Mouse (Mus musculus): ENCODE data around the gene Rtn4r. TPM values are rescaled to one million over a fixed set of nuclear protein-coding genes. Genes with fewer than 3 reads are reported as not detected.

Rtn4r gene
- polyA plus RNA-seq, 1 experiment from 2014 or later: 29.7 TPM

- no peak for ATAC-seq
Observed at GRCm38 (mm10) chr16:18136015-18136414, 8.6 kb downstream of the Rtn4r start.

GRCm38 (mm10) chr16:18144201-18144600 lies 16.8 kb downstream of the Rtn4r start:
- 56% methylated on average over 8 of the region's 8 CpGs for WGBS
- H3K27me3 ChIP-seq (ENCODE audit: control insufficient read depth, insufficient read depth, low read depth, low read length): no peaks in the 10 kb centered on the region
- no peak overlapping the region for H3K4me3 ChIP-seq (ENCODE audit: low read depth, low read length)
- no peak for ATAC-seq
- H3K9me3 ChIP-seq (replicated peaks; ENCODE audit: control insufficient read depth, low read length, poor library complexity, severe bottlenecking): no peaks in the 10 kb centered on the region
- H3K36me3 ChIP-seq (ENCODE audit: control insufficient read depth, insufficient read depth, low read length): no peaks in the 10 kb centered on the region
- H3K4me2 ChIP-seq (ENCODE audit: low read length): no peak overlapping the region
- no peak overlapping the region for H3K27ac ChIP-seq (ENCODE audit: low read length)
- peaks cover 38% of the 10 kb centered on the region for H3K4me1 ChIP-seq (ENCODE audit: control insufficient read depth, insufficient read depth, low read length)
- H3K9ac ChIP-seq (ENCODE audit: low read depth, low read length): no peak overlapping the region

More at GRCm38 (mm10) chr16:18136015-18136414, 8.6 kb downstream of the Rtn4r start:
- peaks cover 5% of the 10 kb centered on the region; the same call in 1 of the 2 replicates for H3K4me1 ChIP-seq (ENCODE audit: control insufficient read depth, insufficient read depth, low read length)
- no peak overlapping the region for H3K4me2 ChIP-seq (ENCODE audit: low read length)
- 53% methylated on average over 7 of the region's 7 CpGs for WGBS
- H3K9me3 ChIP-seq (replicated peaks; ENCODE audit: control insufficient read depth, low read length, poor library complexity, severe bottlenecking): no peaks in the 10 kb centered on the region
- H3K27ac ChIP-seq (ENCODE audit: low read length): no peak overlapping the region
- no peak overlapping the region for H3K9ac ChIP-seq (ENCODE audit: low read depth, low read length)
- no peak overlapping the region for H3K4me3 ChIP-seq (ENCODE audit: low read depth, low read length)
- H3K36me3 ChIP-seq (ENCODE audit: control insufficient read depth, insufficient read depth, low read length): peaks cover 6% of the 10 kb centered on the region; the same call in 1 of the 2 replicates
- H3K27me3 ChIP-seq (ENCODE audit: control insufficient read depth, insufficient read depth, low read depth, low read length): no peaks in the 10 kb centered on the region

GRCm38 (mm10) chr16:18145341-18145867 lies 18.0 kb downstream of the Rtn4r start:
- no peak for ATAC-seq
- WGBS: 65% methylated on average over 5 of the region's 6 CpGs
- Histone ChIP-seq H3K4me1 (ENCODE audit: control insufficient read depth, insufficient read depth, low read length) (peaks cover 49% of the 10 kb centered on the region), H3K27me3 (ENCODE audit: control insufficient read depth, insufficient read depth, low read depth, low read length) (no peaks in the 10 kb centered on the region), H3K9ac (ENCODE audit: low read depth, low read length) (no peak overlapping the region), H3K4me3 (ENCODE audit: low read depth, low read length) (no peak overlapping the region), H3K27ac (ENCODE audit: low read length) (no peak overlapping the region), H3K4me2 (ENCODE audit: low read length) (no peak overlapping the region), H3K9me3 (replicated peaks; ENCODE audit: control insufficient read depth, low read length, poor library complexity, severe bottlenecking) (no peaks in the 10 kb centered on the region), H3K36me3 (ENCODE audit: control insufficient read depth, insufficient read depth, low read length) (no peaks in the 10 kb centered on the region)

GRCm38 (mm10) chr16:18148208-18148876 lies 20.9 kb downstream of the Rtn4r start:
- Histone ChIP-seq H3K27me3 (ENCODE audit: control insufficient read depth, insufficient read depth, low read depth, low read length) (no peaks in the 10 kb centered on the region), H3K36me3 (ENCODE audit: control insufficient read depth, insufficient read depth, low read length) (peaks cover 14% of the 10 kb centered on the region), H3K9me3 (replicated peaks; ENCODE audit: control insufficient read depth, low read length, poor library complexity, severe bottlenecking) (no peaks in the 10 kb centered on the region), H3K4me2 (ENCODE audit: low read length) (peak overlapping the region; percentile 22; the same call in 1 of the 2 replicates), H3K9ac (ENCODE audit: low read depth, low read length) (0 out of 2 replicates have a peak overlapping the region, but pooled peaks have one; percentile 11), H3K27ac (ENCODE audit: low read length) (peak overlapping the region; percentile 72), H3K4me1 (ENCODE audit: control insufficient read depth, insufficient read depth, low read length) (peaks cover 49% of the 10 kb centered on the region), H3K4me3 (ENCODE audit: low read depth, low read length) (no peak overlapping the region)
- 2% methylated on average over 6 of the region's 6 CpGs for WGBS
- peak; percentile 87 for ATAC-seq

GRCm38 (mm10) chr16:18149205-18149604 lies 21.8 kb downstream of the Rtn4r start:
- ATAC-seq: no peak

GRCm38 (mm10) chr16:18152189-18152588 lies 24.7 kb downstream of the Rtn4r start:
- Histone ChIP-seq H3K9ac (ENCODE audit: low read depth, low read length) (no peak overlapping the region), H3K36me3 (ENCODE audit: control insufficient read depth, insufficient read depth, low read length) (peaks cover 14% of the 10 kb centered on the region), H3K4me1 (ENCODE audit: control insufficient read depth, insufficient read depth, low read length) (peaks cover 52% of the 10 kb centered on the region), H3K27ac (ENCODE audit: low read length) (no peak overlapping the region), H3K9me3 (replicated peaks; ENCODE audit: control insufficient read depth, low read length, poor library complexity, severe bottlenecking) (no peaks in the 10 kb centered on the region), H3K27me3 (ENCODE audit: control insufficient read depth, insufficient read depth, low read depth, low read length) (no peaks in the 10 kb centered on the region), H3K4me3 (ENCODE audit: low read depth, low read length) (no peak overlapping the region), H3K4me2 (ENCODE audit: low read length) (no peak overlapping the region)
- 95% methylated on average over 12 of the region's 12 CpGs for WGBS
- no peak for ATAC-seq

More at GRCm38 (mm10) chr16:18149205-18149604, 21.8 kb downstream of the Rtn4r start:
- Histone ChIP-seq H3K4me2 (ENCODE audit: low read length) (no peak overlapping the region), H3K27me3 (ENCODE audit: control insufficient read depth, insufficient read depth, low read depth, low read length) (no peaks in the 10 kb centered on the region), H3K27ac (ENCODE audit: low read length) (peak overlapping the region; percentile 72), H3K9me3 (replicated peaks; ENCODE audit: control insufficient read depth, low read length, poor library complexity, severe bottlenecking) (no peaks in the 10 kb centered on the region), H3K36me3 (ENCODE audit: control insufficient read depth, insufficient read depth, low read length) (peaks cover 14% of the 10 kb centered on the region), H3K4me1 (ENCODE audit: control insufficient read depth, insufficient read depth, low read length) (peaks cover 49% of the 10 kb centered on the region), H3K4me3 (ENCODE audit: low read depth, low read length) (no peak overlapping the region), H3K9ac (ENCODE audit: low read depth, low read length) (peak overlapping the region; percentile 8; the same call in 1 of the 2 replicates)
- WGBS: 45% methylated on average over 6 of the region's 6 CpGs

GRCm38 (mm10) chr16:18152769-18153445 lies 25.5 kb downstream of the Rtn4r start:
- peaks cover 44% of the 10 kb centered on the region for H3K4me1 ChIP-seq (ENCODE audit: control insufficient read depth, insufficient read depth, low read length)
- no peak overlapping the region for H3K27ac ChIP-seq (ENCODE audit: low read length)
- peaks cover 14% of the 10 kb centered on the region for H3K36me3 ChIP-seq (ENCODE audit: control insufficient read depth, insufficient read depth, low read length)
- H3K27me3 ChIP-seq (ENCODE audit: control insufficient read depth, insufficient read depth, low read depth, low read length): no peaks in the 10 kb centered on the region
- no peak overlapping the region for H3K4me2 ChIP-seq (ENCODE audit: low read length)
- WGBS: 91% methylated on average over 8 of the region's 9 CpGs
- ATAC-seq: no peak
- H3K9ac ChIP-seq (ENCODE audit: low read depth, low read length): no peak overlapping the region
- no peak overlapping the region for H3K4me3 ChIP-seq (ENCODE audit: low read depth, low read length)
- H3K9me3 ChIP-seq (replicated peaks; ENCODE audit: control insufficient read depth, low read length, poor library complexity, severe bottlenecking): no peaks in the 10 kb centered on the region

GRCm38 (mm10) chr16:18154521-18155171 lies 27.2 kb downstream of the Rtn4r start:
- Histone ChIP-seq H3K27ac (ENCODE audit: low read length) (peak overlapping the region; percentile 55; the same call in 1 of the 2 replicates), H3K4me3 (ENCODE audit: low read depth, low read length) (no peak overlapping the region), H3K4me1 (ENCODE audit: control insufficient read depth, insufficient read depth, low read length) (peaks cover 27% of the 10 kb centered on the region), H3K9me3 (replicated peaks; ENCODE audit: control insufficient read depth, low read length, poor library complexity, severe bottlenecking) (no peaks in the 10 kb centered on the region), H3K4me2 (ENCODE audit: low read length) (no peak overlapping the region), H3K36me3 (ENCODE audit: control insufficient read depth, insufficient read depth, low read length) (peaks cover 14% of the 10 kb centered on the region), H3K27me3 (ENCODE audit: control insufficient read depth, insufficient read depth, low read depth, low read length) (no peaks in the 10 kb centered on the region), H3K9ac (ENCODE audit: low read depth, low read length) (no peak overlapping the region)
- 31% methylated on average over 13 of the region's 14 CpGs for WGBS
- peak; percentile 13; the same call in 1 of the 2 replicates for ATAC-seq

Measured in midbrain, embryonic 16.5 days (tissue).